Mouse (Mus musculus) cortical plate, adult 2 months (tissue): ENCODE measurements around the gene Pbx1. TPM values are rescaled to one million over a fixed set of nuclear protein-coding genes. Genes with fewer than 3 reads are reported as not detected.

Experiments used
- H3K27ac ChIP-seq: fragments of 200-500 bp; 2 replicates; pipeline ENCODE4 v1.5.1; 2012; ENCODE audit warnings: low read length, control low read depth, inconsistent platforms; ENCODE audit not compliant: insufficient read depth
- H3K4me1 ChIP-seq: fragments of 200-500 bp; 2 replicates; pipeline ENCODE4 v1.6.1; 2011; ENCODE audit warnings: low read length; ENCODE audit not compliant: control insufficient read depth, insufficient read depth
- H3K4me3 ChIP-seq: fragments of 200-500 bp; 2 replicates; pipeline ENCODE4 v1.5.1; 2011; ENCODE audit warnings: mild to moderate bottlenecking, low read length, control low read depth; ENCODE audit not compliant: insufficient read depth
- CTCF ChIP-seq: fragments of 200-500 bp; IDR thresholded peaks from 2 replicates; pipeline ENCODE4 v1.5.1; 2011; ENCODE audit warnings: mild to moderate bottlenecking, control low read depth, low read length; ENCODE audit not compliant: insufficient read depth; ENCODE audit errors: extremely low read depth
- POLR2A ChIP-seq: fragments of 200-500 bp; IDR thresholded peaks from 2 replicates; pipeline ENCODE4 v1.6.1; 2011; ENCODE audit warnings: mild to moderate bottlenecking, low read length, control low read depth; ENCODE audit not compliant: insufficient read depth; ENCODE audit errors: extremely low read depth
- polyA plus RNA-seq: library from polyadenylated mRNA; depleted of rRNA; stranded (reverse); fragments of >200 nt; gene quantifications from 2 replicates; pipeline ENCODE4 v1.2.3, GENCODE M21; 2012

The Pbx1 gene
- polyA plus RNA-seq, 1 experiment, result 65.5 TPM

- Histone ChIP-seq H3K4me3 (no peak overlapping the region), H3K4me1 (peaks cover 10% of the 10 kb centered on the region; the same call in 1 of the 2 replicates), H3K27ac (no peak overlapping the region)
- TF ChIP-seq POLR2A (no peak), CTCF (no peak)
Measured at GRCm38 (mm10) chr1:168296290-168296689, 135.8 kb downstream of the Pbx1 start.

GRCm38 (mm10) chr1:168295782-168296181 is 136.3 kb downstream of the Pbx1 start:
- Histone ChIP-seq H3K4me1 (peaks cover 11% of the 10 kb centered on the region; the same call in 1 of the 2 replicates), H3K27ac (no peak overlapping the region), H3K4me3 (no peak overlapping the region)
- TF ChIP-seq CTCF, result no peak

GRCm38 (mm10) chr1:168293673-168294072 is 138.4 kb downstream of the Pbx1 start:
- Histone ChIP-seq H3K4me1 (peaks cover 14% of the 10 kb centered on the region), H3K4me3 (no peak overlapping the region)
- no peak for TF ChIP-seq POLR2A
- TF ChIP-seq CTCF, result no peak

GRCm38 (mm10) chr1:168292106-168292505 is 140.0 kb downstream of the Pbx1 start:
- H3K4me1 ChIP-seq, result peaks cover 17% of the 10 kb centered on the region
- no peak for TF ChIP-seq CTCF
- no peak for TF ChIP-seq POLR2A
- no peak overlapping the region for H3K27ac ChIP-seq
- no peak overlapping the region for H3K4me3 ChIP-seq

More at GRCm38 (mm10) chr1:168293673-168294072, 138.4 kb downstream of the Pbx1 start:
- H3K27ac ChIP-seq, result no peak overlapping the region

GRCm38 (mm10) chr1:168291643-168292040 is 140.4 kb downstream of the Pbx1 start:
- no peak overlapping the region for H3K27ac ChIP-seq
- TF ChIP-seq CTCF, result no peak
- TF ChIP-seq POLR2A, result no peak
- peaks cover 17% of the 10 kb centered on the region for H3K4me1 ChIP-seq
- no peak overlapping the region for H3K4me3 ChIP-seq

GRCm38 (mm10) chr1:168291001-168291642 is 140.9 kb downstream of the Pbx1 start:
- TF ChIP-seq CTCF (no peak), POLR2A (no peak)
- peaks cover 17% of the 10 kb centered on the region for H3K4me1 ChIP-seq
- H3K27ac ChIP-seq, result no peak overlapping the region
- H3K4me3 ChIP-seq, result no peak overlapping the region

- Histone ChIP-seq H3K4me3 (no peak overlapping the region), H3K4me1 (peaks cover 17% of the 10 kb centered on the region), H3K27ac (no peak overlapping the region)
- no peak for TF ChIP-seq CTCF
- no peak for TF ChIP-seq POLR2A
Measured at GRCm38 (mm10) chr1:168290236-168290985, 141.7 kb downstream of the Pbx1 start.

GRCm38 (mm10) chr1:168288891-168289545 is 143.1 kb downstream of the Pbx1 start:
- Histone ChIP-seq H3K27ac (no peak overlapping the region), H3K4me3 (no peak overlapping the region), H3K4me1 (peaks cover 29% of the 10 kb centered on the region)
- TF ChIP-seq CTCF (no peak), POLR2A (no peak)

- Histone ChIP-seq H3K27ac (no peak overlapping the region), H3K4me3 (no peak overlapping the region), H3K4me1 (peaks cover 33% of the 10 kb centered on the region)
- no peak for TF ChIP-seq CTCF
- no peak for TF ChIP-seq POLR2A
Measured at GRCm38 (mm10) chr1:168287843-168288591, 144.1 kb downstream of the Pbx1 start.
